Mouse (Mus musculus) urinary bladder, postnatal 14 days (tissue): ENCODE measurements around the gene Ino80b.

Experiments used
- DNase-seq: peaks from one replicate; pipeline ENCODE4 v3.0.0; 2021; ENCODE audit warnings: low spot score

The Ino80b gene

GRCm38 (mm10) chr6:83117165-83117438, 8.1 kb downstream of the Ino80b start:
- DNase-seq: no peak

- DNase-seq: no peak
Measured at GRCm38 (mm10) chr6:83116373-83117164, 8.7 kb downstream of the Ino80b start.

- no peak for DNase-seq
Measured at GRCm38 (mm10) chr6:83115682-83116372, 9.4 kb downstream of the Ino80b start.

GRCm38 (mm10) chr6:83115011-83115671, 10.1 kb downstream of the Ino80b start, which contains the start of gene Mogs:
Mogs (plus strand) TSS chr6:83115496.
- peak; percentile 95 for DNase-seq

GRCm38 (mm10) chr6:83111510-83112136, 13.6 kb downstream of the Ino80b start:
- no peak for DNase-seq

- peak; percentile 81 for DNase-seq
Measured at GRCm38 (mm10) chr6:83108762-83109668, 16.2 kb downstream of the Ino80b start, which contains the start of gene Mrpl53. Mrpl53 (plus strand) TSS chr6:83109040.

GRCm38 (mm10) chr6:83107566-83108400, 17.4 kb downstream of the Ino80b start:
- DNase-seq: peak; percentile 82

GRCm38 (mm10) chr6:83104158-83104557, 21.1 kb downstream of the Ino80b start:
- no peak for DNase-seq

- DNase-seq: no peak
Measured at GRCm38 (mm10) chr6:83103130-83103650, 22.0 kb downstream of the Ino80b start.

GRCm38 (mm10) chr6:83101688-83102556, 23.3 kb downstream of the Ino80b start:
- DNase-seq: peak; percentile 61

GRCm38 (mm10) chr6:83101316-83101687, 23.9 kb downstream of the Ino80b start, which contains the start of the genes Ccdc142 and Gm42688:
Ccdc142 (plus strand) TSS chr6:83101601.
Gm42688 (plus strand) TSS chr6:83101617.
- peak; percentile 89 for DNase-seq

- DNase-seq: no peak
Measured at GRCm38 (mm10) chr6:83098411-83098810, 26.8 kb downstream of the Ino80b start.

GRCm38 (mm10) chr6:83095968-83096367, 29.3 kb downstream of the Ino80b start:
- DNase-seq: no peak

GRCm38 (mm10) chr6:83092416-83093127, 32.7 kb downstream of the Ino80b start:
- DNase-seq: no peak

- DNase-seq: no peak
Measured at GRCm38 (mm10) chr6:83087926-83088260, 37.3 kb downstream of the Ino80b start.

- no peak for DNase-seq
Measured at GRCm38 (mm10) chr6:83087205-83087925, 37.9 kb downstream of the Ino80b start.

- DNase-seq: no peak
Measured at GRCm38 (mm10) chr6:83086121-83087035, 38.9 kb downstream of the Ino80b start, which contains the start of gene Lbx2. Lbx2 (plus strand) TSS chr6:83086367.
